Comparison of ENCODE assay signal across 24 mouse cellular contexts in genomic region chr15:82368146-82368545, GRCm38 (mm10). TPM values are rescaled to one million over a fixed set of nuclear protein-coding genes. Genes with fewer than 3 reads are reported as not detected.
"Had no signal": no experiment of that assay in that cellular context is flagged by ENCODE, and none has a peak within 500 bp of the region (broad histone marks: within the 10 kb centered on the region; RNA-seq: fewer than 3 reads in every experiment).

No protein-coding gene starts in this region.

- H3K9ac ChIP-seq: intestine, embryonic 15.5 days; limb, embryonic 12.5 days; limb, embryonic 15.5 days; liver, embryonic 14.5 days; lung, embryonic 15.5 days; neural tube, embryonic 12.5 days; neural tube, embryonic 15.5 days had no signal

- DNase-seq: kidney, adult 9 months; kidney, postnatal 10 days; left cerebral cortex, postnatal 4 days; lung, adult 18-20 months; lung, postnatal 10 days; lung, postnatal 36 days; midbrain, embryonic 14.5 days; right cerebral cortex, adult 18-20 months; right cerebral cortex, postnatal 14 days; right cerebral cortex, postnatal 4 days; thymus, postnatal 25 days had no signal

- H3K27me3 ChIP-seq: intestine, embryonic 15.5 days; limb, embryonic 12.5 days; limb, embryonic 15.5 days; lung, embryonic 15.5 days; neural tube, embryonic 12.5 days; neural tube, embryonic 15.5 days had no signal

- H3K4me3 ChIP-seq: intestine, embryonic 15.5 days; limb, embryonic 12.5 days; limb, embryonic 15.5 days; lung, embryonic 15.5 days; megakaryocyte, embryonic 14.5 days; midbrain, embryonic 10.5 days; neural tube, embryonic 12.5 days; neural tube, embryonic 15.5 days had no signal

- H3K27ac ChIP-seq: intestine, embryonic 15.5 days; limb, embryonic 12.5 days; limb, embryonic 15.5 days; liver, embryonic 14.5 days; lung, embryonic 15.5 days; midbrain, embryonic 10.5 days; neural tube, embryonic 12.5 days; neural tube, embryonic 15.5 days had no signal

- H3K4me1 ChIP-seq: intestine, embryonic 15.5 days; limb, embryonic 12.5 days; limb, embryonic 15.5 days; lung, embryonic 15.5 days; megakaryocyte, embryonic 14.5 days; midbrain, embryonic 10.5 days; neural tube, embryonic 12.5 days; neural tube, embryonic 15.5 days had no signal

- H3K4me2 ChIP-seq: intestine, embryonic 15.5 days; limb, embryonic 12.5 days; limb, embryonic 15.5 days; lung, embryonic 15.5 days; neural tube, embryonic 12.5 days; neural tube, embryonic 15.5 days had no signal

- ATAC-seq: intestine, embryonic 15.5 days had no signal

- H3K9me3 ChIP-seq: intestine, embryonic 15.5 days; limb, embryonic 12.5 days; limb, embryonic 15.5 days; lung, embryonic 15.5 days; megakaryocyte, embryonic 14.5 days; midbrain, embryonic 10.5 days; neural tube, embryonic 12.5 days; neural tube, embryonic 15.5 days had no signal

- H3K36me3 ChIP-seq: intestine, embryonic 15.5 days; limb, embryonic 12.5 days; limb, embryonic 15.5 days; lung, embryonic 15.5 days; midbrain, embryonic 10.5 days; neural tube, embryonic 12.5 days; neural tube, embryonic 15.5 days had no signal

RNA-seq across cellular contexts. Expression of gene Cyp2d11, which starts 25.7 kb away (rescaled TPM):
- total RNA-seq: layer of hippocampus, postnatal 14 days; left cerebral cortex, postnatal 14 days; left cerebral cortex, postnatal 4 days had no signal
- polyA plus RNA-seq: intestine, embryonic 15.5 days; limb, embryonic 12.5 days; limb, embryonic 15.5 days; lung, embryonic 15.5 days; midbrain, embryonic 10.5 days; midbrain, embryonic 14.5 days; neural tube, embryonic 12.5 days; neural tube, embryonic 15.5 days; stomach, embryonic 14.5 days; thymus, postnatal 0 days had no signal
